Mouse (Mus musculus) frontal cortex, postnatal 36 days (tissue): ENCODE measurements around the gene Olfr194.
A peak's percentile ranks its signal among the peaks of the same experiment; 100 is the strongest.
"Not testable (repeated sequence)": the region's sequence is repeated elsewhere in the genome, so short reads cannot be mapped to it uniquely, and the experiment has no call there.

Source experiments
- DNase-seq, 2 experiments: peaks; one replicate each; pipeline ENCODE4 v3.0.0; 2022; ENCODE audit warnings: low spot score in 2 of 2

Gene Olfr194

GRCm38 (mm10) chr16:59120969-59121368 lies at the start of gene Olfr194:
Olfr194 (minus strand) TSS chr16:59121069.
- no peak for DNase-seq

- no peak for DNase-seq
Observed at GRCm38 (mm10) chr16:59170354-59170753, 49.5 kb upstream of the Olfr194 start, which contains the start of gene Olfr196. Olfr196 (minus strand) TSS chr16:59170454.

- DNase-seq: no peak
Observed at GRCm38 (mm10) chr16:59151996-59152395, 31.1 kb upstream of the Olfr194 start.

DNA sequence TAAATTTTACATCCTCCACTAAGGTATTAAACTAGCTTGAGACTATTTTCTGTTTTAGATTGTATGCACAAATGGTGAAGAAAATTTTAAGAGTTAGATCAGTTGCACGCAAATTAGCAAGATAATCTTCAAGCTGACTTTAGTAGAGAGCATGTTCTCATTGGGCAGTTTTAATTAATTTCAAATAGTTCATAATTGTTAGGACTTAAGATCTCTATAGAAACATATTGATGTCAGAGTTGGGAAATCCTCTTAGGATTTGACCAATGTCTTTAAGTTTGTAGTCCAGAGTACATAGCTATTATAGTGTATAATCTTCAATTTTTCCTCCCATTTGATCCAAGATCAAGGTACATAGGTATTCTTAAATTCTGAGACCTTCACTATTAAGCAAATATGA lies 25.9 kb upstream of the Olfr194 start, which contains the start of gene Olfr195:
Gene Olfr195, plus strand, starts transcription at position 301 of the 400 bp plus-strand sequence.
- no peak for DNase-seq

- DNase-seq: no peak
Observed at GRCm38 (mm10) chr16:59141105-59141504, 20.2 kb upstream of the Olfr194 start.

GRCm38 (mm10) chr16:59130740-59131139 lies 9.9 kb upstream of the Olfr194 start:
- DNase-seq: peak in 1 of 2 experiments; percentile 16

DNA sequence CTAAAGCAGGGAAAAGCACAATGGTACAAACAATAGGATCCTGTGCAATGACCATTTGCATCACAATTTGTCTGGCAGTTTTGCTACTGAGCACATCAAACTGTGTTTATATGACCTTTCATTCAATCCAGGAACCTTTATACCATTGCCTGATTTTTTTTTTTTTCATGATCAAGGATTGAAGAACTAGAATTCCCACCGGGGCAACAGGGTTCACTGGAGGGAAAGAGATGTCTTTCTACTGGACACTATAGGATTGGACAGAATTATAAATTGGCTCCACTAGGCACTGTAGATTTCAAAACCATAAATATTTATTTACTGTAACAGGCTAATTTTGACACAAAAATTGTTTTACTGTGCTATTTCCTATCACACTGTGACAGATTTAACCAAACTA lies 9.1 kb downstream of the Olfr194 start, which contains the start of gene Olfr193:
Gene Olfr193, minus strand, starts transcription at position 101 of the 400 bp plus-strand sequence.
- DNase-seq: no peak

DNA sequence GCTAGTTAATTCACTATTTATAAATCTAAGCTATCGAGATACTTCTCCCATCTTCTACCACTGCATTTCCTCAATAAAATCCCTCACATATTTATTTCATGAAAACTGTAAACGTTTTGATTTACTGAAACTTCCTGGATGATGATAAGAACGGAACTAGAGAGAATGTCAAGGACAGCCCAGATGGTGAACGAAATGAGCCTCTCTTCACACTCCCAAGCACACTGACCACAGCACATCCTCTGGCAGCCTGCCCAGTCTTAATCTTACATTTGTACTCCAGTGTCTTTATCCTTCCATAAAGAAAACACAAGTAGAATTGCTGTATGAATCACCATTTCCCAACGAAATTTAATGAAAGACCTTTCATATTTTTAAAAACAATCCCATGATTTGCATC lies 12.3 kb downstream of the Olfr194 start:
- DNase-seq: not testable (repeated sequence)

GRCm38 (mm10) chr16:59105312-59105711 lies 15.6 kb downstream of the Olfr194 start:
- no peak for DNase-seq

DNA sequence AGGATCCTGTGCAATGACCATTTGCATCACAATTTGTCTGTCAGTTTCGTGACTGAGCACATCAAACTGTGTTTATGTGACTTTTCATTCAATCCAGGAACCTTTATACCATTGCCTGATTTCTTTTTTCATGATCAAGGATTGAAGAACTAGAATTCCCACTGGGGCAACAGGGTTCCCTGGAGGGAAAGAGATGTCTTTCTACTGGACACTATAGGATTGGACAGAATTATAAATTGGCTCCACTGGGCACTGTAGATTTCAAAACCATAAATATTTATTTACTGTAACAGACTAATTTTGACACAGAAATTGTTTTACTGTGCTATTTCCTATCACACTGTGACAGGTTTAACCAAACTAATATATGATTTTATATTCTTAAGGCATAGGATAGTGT lies 31.1 kb downstream of the Olfr194 start, which contains the start of gene Olfr191:
Gene Olfr191, minus strand, starts transcription at position 101 of the 400 bp plus-strand sequence.
- not testable (repeated sequence) for DNase-seq

- DNase-seq: not testable (repeated sequence)
Observed at GRCm38 (mm10) chr16:59081113-59081512, 39.8 kb downstream of the Olfr194 start.

- DNase-seq: no peak
Observed at GRCm38 (mm10) chr16:59077905-59078304, 43.0 kb downstream of the Olfr194 start, which contains the start of gene Olfr190. Olfr190 (minus strand) TSS chr16:59078005.

GRCm38 (mm10) chr16:59073520-59073919 lies 47.3 kb downstream of the Olfr194 start:
- DNase-seq: no peak

- DNase-seq: no peak
Observed at GRCm38 (mm10) chr16:59071755-59072154, 49.1 kb downstream of the Olfr194 start.
